Mouse (Mus musculus) CD4-positive, CD25-positive, alpha-beta regulatory T cell, adult 2 months (primary cell): Measurements from ENCODE around the gene Srxn1.
A peak's percentile ranks its signal among the peaks of the same experiment; 100 is the strongest.
"Not testable (repeated sequence)": the region's sequence is repeated elsewhere in the genome, so short reads cannot be mapped to it uniquely, and the experiment has no call there.

Experiments
- DNase-seq: peaks from one replicate; pipeline ENCODE4 v3.0.0-alpha.2; 2012; ENCODE audit warnings: low read depth, low spot score

Srxn1 gene

DNA sequence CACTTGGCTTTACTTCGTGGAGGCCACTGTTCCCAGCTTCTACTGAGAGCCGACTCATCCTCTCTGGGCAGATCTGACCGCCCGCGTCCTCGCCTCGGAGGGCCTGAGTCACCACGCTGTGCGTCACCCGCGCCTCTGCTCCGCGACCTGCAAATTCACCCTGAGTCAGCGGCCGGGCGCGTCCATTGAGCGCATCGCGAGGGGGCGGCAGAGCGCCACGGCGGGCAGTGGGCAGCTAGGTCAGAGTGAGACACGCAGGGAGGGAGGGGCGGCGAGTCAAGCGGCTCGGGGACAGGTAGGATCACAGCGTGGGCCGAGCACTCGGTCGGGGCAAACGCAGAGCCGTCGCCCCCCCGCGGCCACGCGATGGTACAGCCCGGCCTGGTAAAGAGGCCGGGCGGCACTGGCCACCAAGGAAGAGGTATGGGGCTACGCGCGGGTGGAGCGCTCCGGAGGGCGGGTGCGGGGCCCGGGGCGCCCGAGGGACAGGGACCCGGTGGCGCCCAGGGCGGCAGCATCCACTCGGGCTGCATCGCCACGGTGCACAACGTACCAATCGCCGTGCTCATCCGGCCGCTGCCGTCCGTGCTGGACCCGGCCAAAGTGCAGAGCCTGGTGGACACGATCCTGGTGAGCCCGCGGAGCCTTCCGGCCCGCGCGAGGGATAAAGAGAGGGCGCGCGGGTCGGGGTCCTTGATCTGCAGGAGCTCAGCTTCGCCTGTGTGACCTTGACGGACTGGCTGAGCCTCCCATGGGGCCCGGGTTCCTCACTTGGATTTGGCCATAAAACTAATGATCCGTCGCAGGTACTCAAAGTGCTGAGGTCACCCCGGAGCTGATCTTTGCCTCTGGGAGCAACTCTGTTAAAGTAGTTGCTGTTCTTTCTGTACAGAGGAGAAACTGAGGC is at the start of gene Srxn1:
Gene Srxn1 (plus strand): TSS at position 199 of the 907 bp plus-strand sequence.
- DNase-seq: peak; percentile 69

DNA sequence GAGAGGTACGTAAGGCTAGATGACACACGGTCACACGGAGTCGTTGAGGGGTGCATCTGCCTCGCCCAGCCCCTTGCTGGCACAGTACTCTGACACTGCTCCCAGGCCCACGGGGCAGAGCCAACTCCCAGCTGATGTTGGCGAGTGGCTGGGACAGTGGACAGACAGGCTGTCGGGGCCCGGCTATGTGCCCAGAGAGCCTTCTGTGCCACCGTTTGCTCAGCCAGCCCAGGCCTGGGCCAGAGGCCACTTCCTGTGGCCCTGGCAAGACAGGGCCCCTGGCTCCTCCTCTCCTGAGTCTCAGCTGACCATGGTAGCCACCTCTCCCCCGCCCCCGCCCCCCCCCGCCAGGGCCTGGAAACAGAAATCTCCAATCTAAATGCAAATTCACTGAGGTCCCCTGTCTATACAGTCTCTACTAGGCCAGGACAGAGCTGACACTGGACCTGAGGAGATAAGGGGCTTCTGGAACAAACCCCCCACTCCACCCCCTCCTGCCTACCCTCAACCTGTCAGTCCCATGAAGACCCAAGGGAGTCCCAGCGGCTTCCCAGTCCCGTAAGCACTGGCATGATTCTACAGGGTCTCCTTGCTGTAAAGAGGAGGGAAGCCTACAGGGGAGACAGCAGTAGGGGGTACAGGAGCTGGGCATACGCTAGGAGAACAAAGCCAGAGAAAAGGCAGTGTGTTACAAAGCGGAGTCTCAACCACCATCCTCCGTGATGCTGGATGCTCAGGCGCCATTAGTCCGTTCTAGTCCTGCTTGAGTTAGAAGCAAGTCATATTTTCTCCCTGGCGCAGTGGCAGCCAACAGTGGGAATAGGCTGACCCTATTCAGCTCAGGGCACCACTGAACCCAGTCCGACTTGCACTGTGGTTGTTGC is 48.7 kb upstream of the Srxn1 start:
- DNase-seq: no peak

DNA sequence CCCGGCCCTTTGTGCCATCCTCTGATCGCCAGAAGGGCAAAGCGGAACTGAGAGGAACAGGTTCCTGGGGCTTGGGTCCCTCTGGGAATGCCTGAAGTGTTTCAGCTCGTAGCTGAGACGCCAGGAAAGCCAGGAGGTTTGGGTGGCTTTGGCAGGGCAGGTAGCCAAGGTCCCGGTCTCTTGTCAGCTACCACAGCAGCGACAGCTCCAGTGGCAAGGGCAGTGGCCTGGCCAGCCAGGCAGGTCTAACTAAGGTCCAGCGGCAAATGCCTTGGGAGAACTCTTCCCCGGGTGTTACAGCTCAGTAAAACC is 48.1 kb upstream of the Srxn1 start:
- DNase-seq: no peak

DNA sequence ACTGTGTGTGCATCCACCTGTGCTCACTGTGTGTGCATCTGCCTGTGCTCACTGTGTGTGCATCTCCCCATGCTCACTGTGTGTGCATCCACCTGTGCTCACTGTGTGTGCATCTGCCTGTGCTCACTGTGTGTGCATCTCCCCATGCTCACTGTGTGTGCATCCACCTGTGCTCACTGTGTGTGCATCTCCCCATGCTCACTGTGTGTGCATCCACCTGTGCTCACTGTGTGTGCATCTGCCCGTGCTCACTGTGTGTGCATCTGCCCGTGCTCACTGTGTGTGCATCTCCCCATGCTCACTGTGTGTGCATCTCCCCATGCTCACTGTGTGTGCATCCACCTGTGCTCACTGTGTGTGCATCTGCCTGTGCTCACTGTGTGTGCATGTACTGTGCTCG is 42.5 kb upstream of the Srxn1 start:
- not testable (repeated sequence) for DNase-seq

DNA sequence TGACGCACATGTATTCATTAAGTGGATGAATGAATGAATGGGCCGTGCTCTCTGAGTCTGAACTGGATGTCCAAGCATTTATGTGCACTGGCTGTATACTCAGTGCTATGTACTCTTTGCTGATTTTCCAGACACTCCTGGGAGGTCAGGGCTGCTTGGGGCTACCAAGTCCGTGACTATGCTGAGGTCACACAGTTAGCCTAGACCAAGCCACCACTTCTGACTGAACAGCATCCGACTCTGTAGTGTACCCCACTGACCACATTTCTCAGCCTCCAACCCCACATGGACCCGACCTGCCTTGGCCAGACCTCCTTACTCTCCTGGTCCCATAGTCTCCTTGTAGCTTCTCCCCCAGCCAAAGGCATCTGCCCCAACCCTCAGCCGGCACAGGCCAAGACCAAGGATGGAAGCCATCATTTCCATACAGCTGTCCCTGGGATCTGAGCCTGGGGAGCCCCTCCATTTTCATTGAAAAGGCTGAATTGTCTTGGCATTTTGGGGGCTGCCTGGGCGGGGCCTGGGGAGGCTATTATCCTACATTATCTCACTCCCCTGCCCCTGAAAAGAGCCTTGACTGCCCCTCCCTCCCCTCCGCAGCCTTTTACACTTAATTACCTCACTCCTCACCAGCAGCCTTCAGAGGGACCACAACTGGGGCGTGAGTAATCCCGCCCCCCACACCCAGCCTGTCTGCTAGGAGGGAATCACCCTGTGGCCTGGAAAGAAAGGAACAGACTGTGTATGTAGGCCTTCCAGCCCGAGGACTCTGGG is 36.5 kb upstream of the Srxn1 start:
- DNase-seq: no peak

DNA sequence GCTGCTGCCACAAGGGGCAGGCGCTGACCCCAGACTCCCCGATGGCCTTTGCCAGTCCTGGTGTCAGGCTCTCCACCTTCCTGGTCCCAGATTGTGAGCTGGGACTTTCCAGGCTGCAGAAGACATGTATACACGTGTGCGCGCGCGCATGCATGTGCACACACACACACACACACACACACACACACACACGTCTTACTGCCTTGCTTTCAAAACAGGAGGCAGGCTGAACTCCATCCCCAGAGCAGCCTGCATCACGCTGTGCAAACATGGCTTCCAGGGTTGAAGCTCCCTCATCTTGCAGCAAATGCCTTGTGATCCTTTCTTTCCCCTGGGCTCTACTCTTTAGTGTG is 35.9 kb upstream of the Srxn1 start:
- no peak for DNase-seq

DNA sequence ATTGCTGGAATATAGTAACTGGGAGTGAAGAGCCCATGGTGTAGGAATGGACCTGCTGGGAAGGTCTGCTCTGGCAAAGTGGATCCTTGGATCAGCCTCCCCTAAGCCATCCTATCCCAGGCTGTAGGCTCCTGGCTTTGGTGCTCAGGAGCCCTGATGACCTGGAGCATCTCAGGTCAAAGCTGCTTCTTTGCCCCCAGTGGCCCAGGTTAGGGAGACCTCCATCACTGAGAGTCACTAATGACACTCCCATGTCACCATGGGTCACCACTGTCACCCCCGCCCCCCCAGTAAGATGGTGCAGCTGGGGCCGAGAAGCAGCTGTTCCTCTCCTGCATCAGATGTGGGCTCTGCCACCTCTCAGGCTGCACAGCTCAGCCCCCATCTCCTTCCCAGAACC is 35.4 kb upstream of the Srxn1 start:
- DNase-seq: no peak

DNA sequence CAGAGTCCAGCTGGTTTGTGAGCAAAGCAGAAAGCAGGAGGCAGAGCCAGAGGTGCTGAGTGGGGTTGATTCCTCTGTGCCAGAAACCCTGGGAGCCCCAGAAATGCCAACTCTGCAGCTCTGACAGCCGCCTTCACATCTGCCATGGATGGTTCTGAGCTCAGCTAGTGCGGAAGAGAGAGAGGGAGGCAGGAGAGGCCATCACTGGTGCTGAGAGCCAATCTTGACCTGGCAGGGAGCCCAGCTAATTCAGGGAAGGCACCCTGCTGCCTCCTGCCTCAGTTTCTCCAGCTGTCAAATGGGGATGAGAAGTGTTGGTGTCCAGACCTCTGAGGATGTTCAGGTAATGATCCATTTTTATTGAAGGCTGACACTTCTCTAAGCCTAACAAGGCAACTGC is 30.8 kb upstream of the Srxn1 start:
- DNase-seq: no peak

DNA sequence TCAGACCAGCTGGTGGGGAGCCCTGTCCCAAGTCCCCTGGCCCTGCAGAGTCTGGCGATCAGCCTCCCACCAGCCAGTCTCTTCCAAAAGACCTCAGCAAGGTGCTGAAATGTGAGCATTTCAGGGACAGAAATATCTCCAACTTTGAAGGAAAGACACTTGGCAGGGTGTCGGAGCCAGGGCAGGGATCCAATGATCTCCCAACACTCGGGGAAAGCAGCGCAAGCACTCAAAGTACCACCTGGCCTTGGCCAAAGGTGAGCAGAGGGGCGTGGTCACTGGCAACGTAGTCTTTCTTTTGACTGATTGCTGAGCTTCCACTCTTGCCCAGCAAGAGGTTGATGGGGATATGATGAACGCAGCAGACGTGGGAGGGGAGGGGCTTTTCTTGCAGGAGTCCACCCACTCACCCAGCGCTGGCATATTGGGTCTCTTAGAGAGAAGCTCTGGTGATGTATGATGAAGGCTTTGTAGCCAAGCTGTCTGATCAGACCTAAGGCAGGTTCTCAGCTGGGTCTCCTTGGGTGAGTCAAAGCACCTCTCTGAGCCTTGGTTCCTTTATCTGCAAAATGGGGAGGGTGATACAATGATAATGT is 29.9 kb upstream of the Srxn1 start:
- no peak for DNase-seq

DNA sequence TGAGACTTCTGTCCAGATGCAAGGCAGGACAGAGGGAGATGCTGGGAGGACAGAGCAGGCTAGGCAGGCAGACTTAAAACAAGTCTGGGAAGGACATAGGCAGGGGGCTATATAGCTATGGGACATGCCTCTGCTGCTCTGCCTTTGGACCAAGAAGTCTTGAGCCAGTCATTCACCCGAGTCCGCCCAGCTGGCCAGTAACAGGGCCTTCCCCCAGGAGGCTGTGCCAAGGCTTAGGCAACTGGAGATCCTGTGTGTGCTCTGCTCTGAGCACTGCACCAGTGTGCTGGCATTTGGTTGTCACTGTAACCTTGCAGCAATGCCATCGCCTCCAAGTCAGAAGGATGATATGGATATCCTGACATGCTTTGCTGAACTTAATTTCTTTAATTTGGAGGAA is 28.0 kb upstream of the Srxn1 start:
- DNase-seq: no peak

DNA sequence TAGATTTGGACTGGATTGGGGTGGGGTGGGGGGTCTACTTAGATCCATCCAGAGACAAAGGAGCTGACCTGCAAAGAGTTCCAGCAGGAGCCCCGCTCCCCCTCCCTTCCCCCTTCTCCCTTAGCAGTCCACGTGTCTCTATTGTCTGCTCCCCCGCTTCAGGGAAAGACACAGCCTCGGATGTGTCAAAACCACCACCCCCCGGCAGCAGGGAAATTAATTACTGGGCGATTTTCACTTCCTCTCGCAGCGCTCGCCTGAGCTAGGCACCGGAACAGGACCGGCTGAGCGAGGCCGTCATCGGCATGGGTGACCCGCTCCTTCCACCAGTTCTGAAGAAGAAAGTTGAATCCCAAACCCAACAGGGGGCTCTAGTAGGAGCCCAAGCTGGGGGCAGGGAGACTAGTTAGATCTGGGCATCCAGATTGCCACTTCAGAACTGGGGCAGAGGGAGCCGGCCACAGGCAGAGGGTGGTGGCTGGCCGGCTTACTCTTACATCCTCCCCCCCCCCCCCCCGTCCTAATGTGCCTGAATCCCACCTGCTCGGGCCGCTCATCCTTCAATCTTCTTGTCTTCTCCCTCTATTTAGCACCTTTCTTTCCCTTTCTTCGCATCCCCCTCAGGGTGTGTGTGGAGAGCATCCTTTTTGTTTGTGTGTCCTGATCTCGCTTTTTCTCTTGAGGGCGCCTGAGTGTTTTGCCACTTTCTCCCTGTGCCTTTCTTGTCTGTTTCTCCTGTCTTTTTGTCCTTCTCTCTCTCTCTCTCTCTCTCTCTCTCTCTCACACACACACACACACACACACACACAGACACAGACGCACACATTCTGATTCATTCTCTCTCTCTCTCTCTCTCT is 24.4 kb upstream of the Srxn1 start, which contains the start of gene Scrt2:
Gene Scrt2 (plus strand): TSS at position 845 of the 857 bp plus-strand sequence.
- DNase-seq: no peak

DNA sequence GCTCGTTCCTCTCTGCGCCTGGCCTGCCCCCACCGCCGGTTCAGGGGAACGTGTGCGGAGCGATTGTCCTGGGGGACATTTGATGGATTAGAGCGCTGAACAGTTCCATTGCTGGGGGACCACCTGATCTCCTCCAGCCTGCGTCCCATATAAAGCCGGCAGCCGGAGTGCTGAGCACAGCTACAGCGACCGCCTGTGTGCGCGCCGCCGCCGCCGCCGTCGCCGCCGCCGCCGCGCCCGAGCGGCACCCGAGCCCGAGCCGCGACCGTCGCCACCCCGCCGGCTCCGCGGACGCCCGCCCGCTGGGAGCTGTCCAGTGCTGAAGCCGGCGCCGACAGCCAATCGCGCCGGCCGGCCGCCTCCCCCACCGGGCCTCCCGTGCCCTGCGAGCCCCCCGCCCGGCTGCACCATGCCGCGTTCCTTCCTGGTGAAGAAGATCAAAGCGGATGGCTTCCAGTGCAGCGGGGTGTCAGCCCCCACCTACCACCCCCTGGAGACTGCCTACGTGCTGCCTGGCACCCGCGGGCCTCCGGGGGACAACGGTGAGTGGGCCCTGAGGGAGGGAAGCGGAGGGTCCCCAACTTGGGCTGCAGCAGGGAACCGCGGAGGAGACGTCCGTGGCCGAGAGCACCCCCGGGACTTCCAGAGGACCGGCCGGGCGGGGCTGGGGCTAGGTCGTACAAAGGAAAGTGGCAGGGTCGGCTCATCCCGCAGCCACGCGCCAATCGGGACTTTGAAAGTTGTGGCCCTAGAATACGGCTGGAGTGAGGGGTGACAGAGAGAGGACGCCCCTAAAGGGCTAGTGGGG is 23.5 kb upstream of the Srxn1 start:
- DNase-seq: peak; percentile 65

DNA sequence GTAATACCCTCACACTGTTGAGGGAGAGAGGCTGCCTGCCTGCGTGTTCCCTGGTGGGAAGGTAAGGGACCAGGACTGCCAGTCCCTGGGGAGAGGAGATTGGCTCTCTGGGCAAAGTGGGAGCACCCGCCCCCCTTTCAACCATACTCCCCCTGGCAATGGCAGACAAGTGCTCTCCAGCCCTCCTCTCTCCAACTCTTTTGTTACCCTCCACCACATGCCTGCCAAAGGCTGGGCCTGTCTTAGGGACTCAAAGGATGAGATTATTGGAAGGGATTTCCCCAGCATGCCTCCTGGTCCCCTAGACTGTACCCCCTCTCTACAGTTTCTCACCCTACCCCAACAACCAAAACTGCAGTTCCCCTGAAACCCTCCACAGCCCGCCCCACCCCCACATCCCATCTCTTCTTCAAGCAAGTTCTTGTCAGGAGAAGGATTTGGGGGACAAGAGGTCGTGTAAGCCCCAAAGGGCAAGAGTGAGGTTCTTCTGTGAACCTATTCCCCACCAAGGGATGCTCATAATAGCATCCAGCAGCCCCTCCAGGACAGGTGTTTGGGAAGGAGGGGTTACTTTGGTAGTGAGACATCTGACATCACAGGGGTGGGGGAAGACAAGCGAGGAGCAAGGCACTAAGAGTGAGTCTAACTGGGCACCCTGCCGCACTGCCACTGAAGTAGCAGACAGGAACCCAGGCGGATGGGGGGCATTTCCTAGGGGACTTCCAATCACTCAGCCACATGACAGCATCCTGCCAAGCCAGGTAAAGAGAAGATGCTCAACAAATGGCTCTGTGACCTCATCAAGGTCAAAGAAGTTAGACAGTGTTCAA is 22.6 kb upstream of the Srxn1 start:
- DNase-seq: no peak

DNA sequence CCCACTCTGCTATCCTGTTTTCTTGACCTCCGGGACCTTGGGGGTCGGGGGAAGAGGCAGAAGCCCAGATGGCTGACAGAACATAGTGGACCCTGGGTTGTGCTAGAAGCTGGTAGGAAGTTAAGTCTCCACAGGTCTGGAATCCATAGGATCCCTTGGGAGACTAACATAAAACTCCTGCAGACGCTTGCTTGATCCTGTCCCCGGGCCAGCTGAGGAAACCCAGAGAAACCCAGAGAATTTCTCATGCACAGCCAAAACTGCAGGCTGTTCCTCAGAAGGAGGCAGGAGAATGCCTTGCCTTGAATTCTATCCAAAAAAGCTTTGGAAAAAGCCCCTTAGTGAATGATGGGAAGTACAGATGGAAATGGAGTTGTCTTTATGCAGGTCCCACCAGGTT is 21.9 kb upstream of the Srxn1 start:
- no peak for DNase-seq

DNA sequence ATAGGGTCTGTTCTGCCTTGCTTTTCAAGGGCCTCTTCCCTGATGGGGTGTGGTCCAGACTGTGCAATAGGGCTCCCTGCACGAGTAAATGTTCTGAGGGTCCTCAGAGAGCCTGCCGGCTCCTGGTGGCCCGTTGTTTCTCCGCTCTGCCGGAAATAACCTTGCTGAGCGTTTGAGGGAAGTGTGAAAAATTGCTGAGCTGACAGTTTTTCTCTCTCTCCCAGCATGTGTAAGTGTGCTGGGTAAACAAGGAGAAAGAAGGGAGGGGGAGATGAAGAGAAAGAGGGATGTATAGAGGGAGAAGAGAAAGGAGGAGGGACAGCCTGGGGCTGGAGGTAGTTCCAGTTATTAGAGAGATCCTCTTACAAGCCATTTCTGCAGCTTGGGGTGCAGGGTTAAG is 21.0 kb upstream of the Srxn1 start:
- no peak for DNase-seq

DNA sequence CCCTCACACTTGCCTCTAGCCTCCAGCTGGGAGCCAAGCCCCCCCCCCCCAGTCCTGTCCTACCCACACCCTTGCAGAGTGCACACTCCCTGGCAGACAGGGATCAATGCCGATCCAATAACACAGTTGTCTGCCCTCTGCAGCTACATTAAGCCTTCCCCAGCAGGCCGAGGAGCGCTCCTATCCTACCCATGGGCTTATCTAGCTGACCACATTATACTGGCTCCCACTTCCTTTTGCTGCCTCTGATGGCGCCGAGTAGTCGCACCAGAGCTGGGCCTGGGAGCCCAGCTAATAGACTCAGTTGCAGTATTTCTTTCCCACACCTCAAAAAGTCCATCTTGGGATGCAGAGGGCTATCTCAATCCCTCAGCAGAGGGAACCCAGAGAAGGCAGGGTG is 19.9 kb upstream of the Srxn1 start:
- no peak for DNase-seq

DNA sequence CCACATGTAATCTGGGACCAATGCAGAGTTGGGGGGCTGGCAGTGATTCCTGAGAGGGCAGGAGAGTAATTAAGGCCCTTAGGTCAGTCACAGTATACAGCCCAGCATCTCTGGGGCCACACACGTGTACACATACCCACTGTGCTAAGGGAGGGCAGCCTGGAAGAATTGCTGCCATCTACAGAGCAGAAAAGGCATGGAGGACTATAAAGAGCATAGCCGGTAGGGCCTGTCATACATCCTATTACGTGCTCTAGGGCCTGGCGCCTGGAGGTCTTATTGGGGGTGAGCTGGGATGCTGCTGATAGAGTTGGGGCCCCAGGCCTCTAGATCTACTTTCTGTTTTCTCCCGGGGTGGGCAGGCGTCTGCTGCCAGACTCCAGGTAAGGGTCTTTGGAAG is 18.9 kb upstream of the Srxn1 start:
- DNase-seq: no peak

DNA sequence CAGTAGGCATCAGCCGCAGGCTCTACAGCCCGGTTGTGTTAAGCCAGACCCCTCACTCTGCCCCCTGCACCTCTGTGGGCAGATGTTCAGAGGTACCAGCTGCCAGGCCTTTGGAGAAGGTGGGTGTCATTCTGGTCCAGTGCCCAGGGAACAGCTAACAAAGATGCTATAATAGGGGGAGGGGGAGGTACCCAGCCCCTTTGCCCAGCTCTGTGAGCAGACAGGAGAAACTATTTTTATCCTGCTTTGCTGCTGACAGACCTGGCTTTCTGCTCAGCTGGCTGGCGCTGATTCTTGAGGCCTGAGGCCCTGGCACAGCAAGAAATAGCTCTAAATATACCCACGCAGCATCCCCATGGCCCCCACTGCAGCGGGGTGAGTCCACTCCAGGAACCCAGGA is 18.2 kb upstream of the Srxn1 start:
- no peak for DNase-seq

DNA sequence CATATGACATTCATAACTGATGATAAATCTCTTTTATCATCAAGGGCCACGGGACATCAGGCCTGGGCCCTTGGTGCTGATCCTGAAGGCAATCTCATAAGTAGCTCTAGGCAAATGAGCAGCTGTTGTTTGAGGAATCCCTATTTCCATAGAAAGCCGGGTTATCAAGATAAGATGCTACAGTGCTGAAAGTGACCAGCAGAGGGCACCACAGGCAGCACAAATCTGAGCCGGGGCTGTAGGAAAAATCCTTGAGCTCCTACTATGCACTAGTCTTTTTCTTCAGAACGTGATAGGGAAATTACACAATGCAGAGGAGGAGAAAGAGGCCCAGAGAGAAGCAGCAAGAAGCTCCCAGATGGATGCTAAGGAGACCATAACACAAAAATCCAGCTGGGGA is 16.2 kb upstream of the Srxn1 start:
- peak; percentile 55 for DNase-seq
